Comparison of ENCODE assay signal across 8 mouse cellular contexts in the genomic region with DNA sequence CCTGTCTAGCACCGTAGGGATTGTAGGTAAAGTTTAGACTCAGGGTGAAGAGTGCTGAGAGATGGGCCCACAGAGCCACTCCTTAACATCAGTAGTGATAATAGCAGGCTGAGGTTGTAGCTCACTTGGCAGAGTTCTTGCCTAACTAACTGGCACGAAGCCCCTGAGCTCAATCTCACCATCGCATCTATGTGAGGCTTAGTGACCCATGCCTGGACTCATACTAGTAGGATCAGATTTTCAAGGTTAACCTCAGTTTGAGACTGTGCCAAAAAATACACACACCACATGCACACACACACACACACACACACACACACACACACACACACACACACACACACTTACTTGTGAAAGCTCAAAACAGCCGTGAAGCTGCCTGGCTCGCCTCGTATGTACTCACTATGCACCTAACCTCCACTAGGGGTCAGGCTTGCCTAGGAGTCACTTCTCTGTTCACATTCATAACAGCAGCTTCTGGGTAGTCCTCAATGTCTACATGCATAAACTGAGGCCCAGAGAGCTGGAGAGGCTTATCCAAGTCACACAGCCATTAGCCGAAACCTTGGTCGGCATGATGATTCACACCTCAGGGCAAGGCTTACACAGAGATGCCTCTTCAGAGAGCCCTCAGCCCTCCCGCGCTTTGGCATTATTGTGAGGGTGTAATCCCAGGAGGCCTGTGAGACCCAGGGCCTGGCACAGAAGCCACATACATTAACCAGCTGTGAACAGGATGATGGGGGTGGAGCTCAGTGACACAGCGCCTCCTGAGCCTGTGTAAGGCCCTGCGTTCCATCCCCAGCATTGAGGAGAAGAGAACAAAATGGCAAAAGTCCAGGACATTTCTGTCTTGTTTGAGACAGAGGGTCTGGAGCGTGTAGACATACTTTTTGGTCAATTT. TPM values are rescaled to one million over a fixed set of nuclear protein-coding genes. Genes with fewer than 3 reads are reported as not detected.
A peak's percentile ranks its signal among the peaks of the same experiment; 100 is the strongest.
DNase-seq lines count a peak whose midpoint lies in the region; ATAC-seq and TF ChIP-seq lines count a peak whose summit lies in the region.

No protein-coding gene starts in this region.

- intact Hi-C loops in heart, adult 2 months (cut with DNase I), result no loop called here

- WGBS in heart, adult 2 months, result 48% methylated on average over 13 of the region's 13 CpGs
- 61% methylated on average over 13 of the region's 13 CpGs for WGBS in heart, embryonic 10.5 days
- 50% methylated on average over 13 of the region's 13 CpGs for WGBS in heart, postnatal 0 days

- H3K4me2 ChIP-seq in heart, postnatal 0 days (ENCODE audit: low read depth, low read length), result no peak overlapping the region

- TF ChIP-seq EP300 in heart, adult 2 months (IDR thresholded peaks at IDR 0.05; ENCODE audit: insufficient read depth, low read depth, low read length), result peak; percentile 71
- TF ChIP-seq EP300 in heart, postnatal 0 days (IDR thresholded peaks at IDR 0.05; ENCODE audit: low read depth), result no peak

- TF ChIP-seq POLR2A in heart, adult 2 months (IDR thresholded peaks at IDR 0.05; ENCODE audit: insufficient read depth, low read depth, low read length), result no peak

- peaks cover 5% of the 10 kb centered on the region for H3K4me1 ChIP-seq in heart, adult 2 months (ENCODE audit: control insufficient read depth, insufficient read depth, low read length)
- peaks cover 10% of the 10 kb centered on the region; the same call in 1 of the 2 replicates for H3K4me1 ChIP-seq in heart, embryonic 10.5 days
- H3K4me1 ChIP-seq in heart, postnatal 0 days (ENCODE audit: control insufficient read depth, insufficient read depth), result no peaks in the 10 kb centered on the region

- no peaks in the 10 kb centered on the region for H3K9me3 ChIP-seq in heart, embryonic 10.5 days
- no peaks in the 10 kb centered on the region for H3K9me3 ChIP-seq in heart, postnatal 0 days (replicated peaks; ENCODE audit: control insufficient read depth, low read length)

- no peaks in the 10 kb centered on the region for H3K36me3 ChIP-seq in heart, adult 2 months (ENCODE audit: control insufficient read depth, insufficient read depth, low read length)
- H3K36me3 ChIP-seq in heart, embryonic 10.5 days, result no peaks in the 10 kb centered on the region
- no peaks in the 10 kb centered on the region for H3K36me3 ChIP-seq in heart, postnatal 0 days (replicated peaks; ENCODE audit: control insufficient read depth, insufficient read depth, low read length)

- peak; percentile 45 to 55 for DNase-seq in heart, adult 2 months
- no peak for DNase-seq in heart, embryonic 10.5 days (ENCODE audit: low spot score)
- DNase-seq in MN1 (ENCODE audit: low spot score), result peak; percentile 95
- DNase-seq in cerebellum, postnatal 14 days, result peak; percentile 70 to 77
- peak; percentile 57 for DNase-seq in heart, postnatal 0 days (ENCODE audit: low spot score)
- peak; percentile 54 to 59 for DNase-seq in layer of hippocampus, postnatal 10 days (ENCODE audit: low spot score in 2 of 2)
- DNase-seq in lung, postnatal 36 days, result peak; percentile 84
- DNase-seq in spleen, postnatal 10 days (ENCODE audit: low spot score in 2 of 2), result peak; percentile 61 to 78

- H3K9ac ChIP-seq in heart, adult 2 months (ENCODE audit: low read depth, low read length), result no peak overlapping the region
- H3K9ac ChIP-seq in heart, postnatal 0 days (replicated peaks; ENCODE audit: low read depth, low read length), result no peak overlapping the region

- no peaks in the 10 kb centered on the region for H3K27me3 ChIP-seq in heart, adult 2 months (ENCODE audit: control insufficient read depth, insufficient read depth, low read length)
- 0 out of 2 replicates have a peak, but pooled peaks cover 7% of the 10 kb centered on the region for H3K27me3 ChIP-seq in heart, embryonic 10.5 days (ENCODE audit: insufficient read depth, poor library complexity, severe bottlenecking)
- no peaks in the 10 kb centered on the region for H3K27me3 ChIP-seq in heart, postnatal 0 days (ENCODE audit: control insufficient read depth, insufficient read depth, low read length)

- no peaks in the 10 kb centered on the region for H3K79me2 ChIP-seq in heart, adult 2 months (replicated peaks; ENCODE audit: control insufficient read depth, insufficient read depth, low read length)

- peak; percentile 85 for TF ChIP-seq CTCF in heart, adult 2 months (IDR thresholded peaks at IDR 0.05)
- TF ChIP-seq CTCF in heart, postnatal 0 days (IDR thresholded peaks at IDR 0.05; ENCODE audit: low read depth), result peak; percentile 87

- ATAC-seq in heart, postnatal 0 days (ENCODE audit: insufficient read depth, low read depth), result peak; percentile 54; the same call in 1 of the 2 replicates

- H3K27ac ChIP-seq in heart, adult 2 months, result no peak overlapping the region
- H3K27ac ChIP-seq in heart, embryonic 10.5 days, result no peak overlapping the region
- H3K27ac ChIP-seq in heart, postnatal 0 days (ENCODE audit: low read depth), result no peak overlapping the region

- no peak overlapping the region for H3K4me3 ChIP-seq in heart, adult 2 months
- H3K4me3 ChIP-seq in heart, embryonic 10.5 days, result no peak overlapping the region
- no peak overlapping the region for H3K4me3 ChIP-seq in heart, postnatal 0 days (ENCODE audit: low read depth, low read length)

RNA-seq across cellular contexts. Expression of a gene that starts 13.4 kb away (rescaled TPM):
- total RNA-seq in heart, adult 2 months (2021), result 10 to 100 TPM; 48.1 to 48.6 TPM
- 64.2 and 77.2 TPM in 2 replicates for polyA plus RNA-seq in heart, adult 2 months (2012; rRNA removed)
- 55.7 and 62.6 TPM in 2 replicates for polyA plus RNA-seq in heart, embryonic 10.5 days (2016; fragmentation: Nextera tagmentation; extraction: Ambion mirVana)
- 39.0 and 56.7 TPM in 2 replicates for total RNA-seq in heart, postnatal 0 days (2014; rRNA removed; ENCODE audit: low replicate concordance)
- polyA plus RNA-seq in heart, postnatal 0 days (2015; fragmentation: Nextera tagmentation; extraction: Ambion mirVana), result 27.4 and 29.6 TPM in 2 replicates
- total RNA-seq in layer of hippocampus, postnatal 10 days (2021), result 100 to 1,000 TPM; 116 to 130 TPM

RNA-seq across cellular contexts. Expression of a gene that starts 25.4 kb away (rescaled TPM):
- total RNA-seq in heart, adult 2 months (2021), result under 1 TPM in 1 of 2 experiments, not detected in 1; 0.05 TPM
- polyA plus RNA-seq in heart, adult 2 months (2012; rRNA removed), result 0.06 and 0.08 TPM in 2 replicates
- polyA plus RNA-seq in heart, embryonic 10.5 days (2016; fragmentation: Nextera tagmentation; extraction: Ambion mirVana), result 0.39 and 0.74 TPM in 2 replicates
- 0.04 TPM in 1 of 2 replicates, not detected in the other for total RNA-seq in heart, postnatal 0 days (2014; rRNA removed; ENCODE audit: low replicate concordance)
- polyA plus RNA-seq in heart, postnatal 0 days (2015; fragmentation: Nextera tagmentation; extraction: Ambion mirVana), result 0.03 and 0.07 TPM in 2 replicates
- total RNA-seq in layer of hippocampus, postnatal 10 days (2021), result 10 to 100 TPM; 39.1 to 43.0 TPM

Comparison
In these comparisons a context has a peak if more than half of its experiments do, and no peak if none do; other contexts are left out.
1. RNA of a gene that starts 25.4 kb away (total RNA-seq): 39.1 to 43.0 TPM in layer of hippocampus, postnatal 10 days; 0.05 TPM in heart, adult 2 months and 0.04 TPM in heart, postnatal 0 days; every median in the first group is over 10 times any median in the second.